Mouse (Mus musculus): ENCODE measurements around the gene Tbcel. TPM values are rescaled to one million over a fixed set of nuclear protein-coding genes. Genes with fewer than 3 reads are reported as not detected.

Tbcel gene
- polyA plus RNA-seq, 1 experiment from 2014 or later: 5.8 TPM

GRCm38 (mm10) chr9:42382628-42383347 lies 124.8 kb downstream of the Tbcel start:
- no peaks in the 10 kb centered on the region for H3K9me3 ChIP-seq (ENCODE audit: control insufficient read depth, low read length)
- 0 out of 2 replicates have a peak, but pooled peaks cover 4% of the 10 kb centered on the region for H3K4me1 ChIP-seq (replicated peaks; ENCODE audit: control insufficient read depth, insufficient read depth, low read length)
- no peak overlapping the region for H3K27ac ChIP-seq (ENCODE audit: low read depth, low read length)
- H3K4me2 ChIP-seq (ENCODE audit: low read depth, low read length, severe bottlenecking): no peak overlapping the region
- H3K27me3 ChIP-seq (ENCODE audit: control insufficient read depth, insufficient read depth, low read length): no peaks in the 10 kb centered on the region
- no peak for DNase-seq (ENCODE audit: low spot score)
- no peaks in the 10 kb centered on the region for H3K36me3 ChIP-seq (ENCODE audit: control insufficient read depth, insufficient read depth, low read length)
- 59% methylated on average over 8 of the region's 8 CpGs for WGBS
- no peak; the same call in 1 of the 2 replicates for ATAC-seq (replicated peaks; ENCODE audit: low FRiP score)
- H3K4me3 ChIP-seq (ENCODE audit: low read depth, low read length): no peak overlapping the region
- H3K9ac ChIP-seq (ENCODE audit: low read length): no peak overlapping the region

GRCm38 (mm10) chr9:42382063-42382462 lies 125.5 kb downstream of the Tbcel start:
- no peak overlapping the region for H3K4me2 ChIP-seq (ENCODE audit: low read depth, low read length, severe bottlenecking)
- 0 out of 2 replicates have a peak, but pooled peaks cover 4% of the 10 kb centered on the region for H3K4me1 ChIP-seq (replicated peaks; ENCODE audit: control insufficient read depth, insufficient read depth, low read length)
- H3K36me3 ChIP-seq (ENCODE audit: control insufficient read depth, insufficient read depth, low read length): no peaks in the 10 kb centered on the region
- no peak for DNase-seq (ENCODE audit: low spot score)
- H3K9me3 ChIP-seq (ENCODE audit: control insufficient read depth, low read length): no peaks in the 10 kb centered on the region
- no peaks in the 10 kb centered on the region for H3K27me3 ChIP-seq (ENCODE audit: control insufficient read depth, insufficient read depth, low read length)
- no peak for ATAC-seq (replicated peaks; ENCODE audit: low FRiP score)
- no peak overlapping the region for H3K9ac ChIP-seq (ENCODE audit: low read length)
- WGBS: 67% methylated on average over 5 of the region's 5 CpGs
- no peak overlapping the region for H3K27ac ChIP-seq (ENCODE audit: low read depth, low read length)
- H3K4me3 ChIP-seq (ENCODE audit: low read depth, low read length): no peak overlapping the region

- no peak overlapping the region for H3K27ac ChIP-seq (ENCODE audit: low read depth, low read length)
- H3K4me3 ChIP-seq (ENCODE audit: low read depth, low read length): no peak overlapping the region
- 90% methylated on average over 4 of the region's 4 CpGs for WGBS
- H3K9me3 ChIP-seq (ENCODE audit: control insufficient read depth, low read length): no peaks in the 10 kb centered on the region
- H3K4me1 ChIP-seq (replicated peaks; ENCODE audit: control insufficient read depth, insufficient read depth, low read length): 0 out of 2 replicates have a peak, but pooled peaks cover 4% of the 10 kb centered on the region
- no peaks in the 10 kb centered on the region for H3K36me3 ChIP-seq (ENCODE audit: control insufficient read depth, insufficient read depth, low read length)
- H3K9ac ChIP-seq (ENCODE audit: low read length): no peak overlapping the region
- ATAC-seq (replicated peaks; ENCODE audit: low FRiP score) (no peak), DNase-seq (ENCODE audit: low spot score) (no peak)
- no peaks in the 10 kb centered on the region for H3K27me3 ChIP-seq (ENCODE audit: control insufficient read depth, insufficient read depth, low read length)
- no peak overlapping the region for H3K4me2 ChIP-seq (ENCODE audit: low read depth, low read length, severe bottlenecking)
Measured at GRCm38 (mm10) chr9:42378071-42378470, 129.5 kb downstream of the Tbcel start.

- H3K36me3 ChIP-seq (ENCODE audit: control insufficient read depth, insufficient read depth, low read length): no peaks in the 10 kb centered on the region
- H3K27me3 ChIP-seq (ENCODE audit: control insufficient read depth, insufficient read depth, low read length): no peaks in the 10 kb centered on the region
- H3K27ac ChIP-seq (ENCODE audit: low read depth, low read length): no peak overlapping the region
- no peak for ATAC-seq (replicated peaks; ENCODE audit: low FRiP score)
- no peaks in the 10 kb centered on the region for H3K9me3 ChIP-seq (ENCODE audit: control insufficient read depth, low read length)
- H3K4me1 ChIP-seq (replicated peaks; ENCODE audit: control insufficient read depth, insufficient read depth, low read length): 0 out of 2 replicates have a peak, but pooled peaks cover 2% of the 10 kb centered on the region
- 93% methylated on average over 15 of the region's 15 CpGs for WGBS
- no peak for DNase-seq (ENCODE audit: low spot score)
- H3K4me2 ChIP-seq (ENCODE audit: low read depth, low read length, severe bottlenecking): no peak overlapping the region
- H3K4me3 ChIP-seq (ENCODE audit: low read depth, low read length): no peak overlapping the region
- no peak overlapping the region for H3K9ac ChIP-seq (ENCODE audit: low read length)
Measured at GRCm38 (mm10) chr9:42377656-42378055, 130.0 kb downstream of the Tbcel start.

- ATAC-seq (replicated peaks; ENCODE audit: low FRiP score) (no peak), DNase-seq (ENCODE audit: low spot score) (no peak)
- H3K36me3 ChIP-seq (ENCODE audit: control insufficient read depth, insufficient read depth, low read length): no peaks in the 10 kb centered on the region
- H3K27ac ChIP-seq (ENCODE audit: low read depth, low read length): no peak overlapping the region
- 87% methylated on average over 6 of the region's 6 CpGs for WGBS
- no peak overlapping the region for H3K4me2 ChIP-seq (ENCODE audit: low read depth, low read length, severe bottlenecking)
- H3K4me1 ChIP-seq (replicated peaks; ENCODE audit: control insufficient read depth, insufficient read depth, low read length): no peaks in the 10 kb centered on the region
- H3K27me3 ChIP-seq (ENCODE audit: control insufficient read depth, insufficient read depth, low read length): no peaks in the 10 kb centered on the region
- H3K9me3 ChIP-seq (ENCODE audit: control insufficient read depth, low read length): no peaks in the 10 kb centered on the region
- no peak overlapping the region for H3K4me3 ChIP-seq (ENCODE audit: low read depth, low read length)
- no peak overlapping the region for H3K9ac ChIP-seq (ENCODE audit: low read length)
Measured at GRCm38 (mm10) chr9:42371670-42372368, 135.8 kb downstream of the Tbcel start.

Small RNA genes lying within 50 kb of the gene (microRNA-seq; reads per million reads assigned to microRNA genes)
- gene Gm44311 (ENCODE audit: insufficient number of aligned reads): not detected

Other genes starting within 250 kb of the Tbcel start
- gene Sc5d, start 243.6 kb downstream of the Tbcel start, polyA plus RNA-seq (2014; fragmentation: Nextera tagmentation; extraction: Ambion mirVana): 74.4 and 80.7 TPM in 2 replicates
- gene Tecta, start 107.9 kb downstream of the Tbcel start, polyA plus RNA-seq (2014; fragmentation: Nextera tagmentation; extraction: Ambion mirVana): 0.15 and 0.16 TPM in 2 replicates

All from forebrain, embryonic 11.5 days (tissue).